Mouse (Mus musculus): ENCODE measurements around the gene Pnp. TPM values are rescaled to one million over a fixed set of nuclear protein-coding genes. Genes with fewer than 3 reads are reported as not detected.

Pnp gene
- polyA plus RNA-seq (2012; fragmentation: generic; extraction: Trizol), result 10 to 100 TPM; 21.1 to 92.2 TPM

DNA sequence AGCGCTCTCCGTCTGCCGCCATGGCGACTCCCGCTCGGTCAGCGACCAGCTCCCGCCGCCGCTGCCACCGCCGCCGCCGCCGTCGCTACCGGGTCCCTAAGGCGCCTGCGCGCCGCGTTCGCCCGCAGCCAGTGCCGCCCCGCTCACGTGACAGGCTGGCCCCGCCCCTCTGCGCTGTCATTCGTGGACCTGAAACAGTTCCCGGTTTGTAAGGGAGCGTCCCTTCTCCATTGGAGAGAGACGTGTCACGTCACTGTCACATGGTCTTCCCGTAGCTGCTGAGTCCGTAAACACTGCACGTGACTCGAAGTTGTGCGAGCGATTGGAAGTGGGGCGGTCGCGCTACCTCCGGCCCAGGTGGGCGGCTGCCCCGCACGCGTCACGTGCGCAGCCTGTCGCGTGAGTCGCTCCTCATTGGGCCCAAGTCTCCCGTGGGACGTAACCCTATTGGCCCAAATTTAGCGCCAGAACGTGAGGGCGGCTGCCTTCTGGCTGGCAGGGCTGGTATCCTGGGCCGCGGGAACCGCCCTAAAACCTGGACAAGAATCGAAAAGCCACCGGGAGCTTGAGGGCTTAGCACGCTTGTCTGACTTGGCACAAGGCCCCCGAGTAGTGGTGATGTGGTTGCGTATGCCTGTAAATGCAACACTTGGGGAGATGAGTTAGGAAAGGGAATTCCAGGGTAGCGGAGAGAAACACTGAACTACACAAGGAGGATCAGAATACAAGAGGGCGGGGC, at the start of gene Pnp, which contains the start of gene Pip4p1:
Gene Pnp (plus strand): TSS at position 329 of the 739 bp plus-strand sequence.
Gene Pip4p1 (minus strand): TSS at position 103 of the 739 bp plus-strand sequence.

DNA sequence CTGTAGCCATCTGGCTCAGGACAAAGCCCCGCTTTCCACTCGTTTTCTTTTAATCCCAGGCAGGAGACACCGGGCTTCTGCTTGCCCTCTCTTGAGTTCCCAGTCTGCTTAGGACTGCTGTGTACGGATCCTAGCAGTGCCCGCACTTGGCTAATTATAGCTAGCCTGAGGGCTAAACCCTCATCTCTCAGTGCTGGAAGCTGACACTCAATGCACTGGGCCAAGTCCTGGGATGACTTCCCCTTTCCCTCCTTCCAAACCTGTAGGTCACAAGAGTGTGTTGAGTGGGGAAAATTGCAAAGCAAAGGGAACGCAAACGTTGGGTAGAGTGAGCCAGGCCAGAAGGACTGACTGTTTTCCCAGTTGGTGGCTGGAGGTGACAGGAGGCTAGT, 33.5 kb upstream of the Pnp start, which contains the start of gene Klhl33:
Gene Klhl33 (minus strand): TSS at position 134 of the 392 bp plus-strand sequence.

DNA sequence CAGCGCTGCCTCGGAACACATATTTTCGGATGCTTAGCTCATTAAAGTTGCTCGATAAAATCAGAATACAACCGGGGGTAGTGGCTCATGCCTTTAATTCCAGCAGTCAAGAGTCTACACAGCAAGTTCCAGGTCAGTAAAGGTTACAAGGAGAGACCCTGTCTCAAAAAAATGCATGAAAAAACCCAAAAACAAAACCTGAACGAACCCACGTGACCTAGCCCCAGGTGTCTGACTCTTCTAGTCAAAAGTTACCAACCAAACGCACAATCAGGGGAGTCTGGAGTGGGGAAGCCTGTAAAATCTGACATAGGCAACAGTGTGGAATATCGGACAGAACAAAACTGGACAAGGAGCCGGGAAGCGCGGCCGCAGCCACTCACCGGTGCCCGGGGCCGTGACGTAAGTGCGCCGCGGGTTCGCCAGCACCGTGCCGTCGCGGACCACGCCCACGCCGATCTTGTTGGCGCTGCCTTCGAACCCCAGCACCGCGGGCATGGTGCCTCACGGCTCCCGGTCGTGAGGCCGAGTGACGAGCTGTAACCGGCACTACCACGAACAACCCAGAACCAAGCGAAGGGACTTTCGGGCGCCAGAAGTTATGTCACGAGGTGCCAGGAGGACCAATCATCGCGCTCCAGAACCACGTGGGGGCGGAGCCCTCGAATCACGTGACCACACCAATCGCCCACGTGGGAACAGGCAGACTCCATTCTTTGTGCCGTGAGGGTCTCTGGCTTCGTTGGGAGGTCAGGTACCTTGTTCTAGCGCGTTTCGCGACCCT, 6.4 kb upstream of the Pnp start, which contains the start of the genes Osgep and Apex1:
Gene Osgep (minus strand): TSS at position 613 of the 784 bp plus-strand sequence.
Gene Apex1 (plus strand): TSS at position 688 of the 784 bp plus-strand sequence.

DNA sequence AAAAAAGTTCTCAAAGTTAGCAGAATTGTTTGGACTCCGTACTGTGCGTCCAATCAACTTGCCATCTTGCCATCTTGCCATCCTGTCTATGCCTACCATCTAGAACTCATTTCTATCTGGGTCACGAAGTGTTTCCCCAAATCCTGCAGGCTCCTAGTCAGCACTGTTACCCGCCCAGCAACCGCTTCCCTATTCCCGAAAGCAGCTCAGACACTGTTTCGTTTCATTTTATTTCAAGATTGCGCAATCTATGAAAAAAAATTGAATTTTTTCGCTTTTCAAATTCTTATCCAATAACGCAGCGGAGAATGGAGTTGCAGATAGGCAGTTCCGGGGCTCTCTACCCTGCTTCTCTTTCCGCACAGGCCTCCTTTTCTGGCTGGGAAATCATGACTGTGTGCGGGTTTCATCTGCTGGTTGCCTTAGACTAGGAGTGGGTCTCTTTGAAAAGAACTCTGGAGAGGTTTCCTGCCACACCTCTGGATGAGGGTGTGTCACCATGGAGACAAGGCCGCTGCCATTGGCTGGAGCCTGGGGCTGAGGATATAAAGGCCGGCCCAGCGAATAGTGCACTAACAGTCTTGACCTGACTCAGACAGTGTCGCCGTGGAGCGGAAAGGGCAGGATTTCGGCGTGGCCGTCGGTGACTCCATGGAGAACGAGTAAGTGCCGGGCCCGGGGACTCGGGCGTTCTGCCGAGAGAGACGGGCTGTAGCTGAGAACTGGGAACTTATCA, 13.2 kb downstream of the Pnp start, which contains the start of gene Gm49342:
Gene Gm49342 (plus strand): TSS at position 586 of the 736 bp plus-strand sequence.

DNA sequence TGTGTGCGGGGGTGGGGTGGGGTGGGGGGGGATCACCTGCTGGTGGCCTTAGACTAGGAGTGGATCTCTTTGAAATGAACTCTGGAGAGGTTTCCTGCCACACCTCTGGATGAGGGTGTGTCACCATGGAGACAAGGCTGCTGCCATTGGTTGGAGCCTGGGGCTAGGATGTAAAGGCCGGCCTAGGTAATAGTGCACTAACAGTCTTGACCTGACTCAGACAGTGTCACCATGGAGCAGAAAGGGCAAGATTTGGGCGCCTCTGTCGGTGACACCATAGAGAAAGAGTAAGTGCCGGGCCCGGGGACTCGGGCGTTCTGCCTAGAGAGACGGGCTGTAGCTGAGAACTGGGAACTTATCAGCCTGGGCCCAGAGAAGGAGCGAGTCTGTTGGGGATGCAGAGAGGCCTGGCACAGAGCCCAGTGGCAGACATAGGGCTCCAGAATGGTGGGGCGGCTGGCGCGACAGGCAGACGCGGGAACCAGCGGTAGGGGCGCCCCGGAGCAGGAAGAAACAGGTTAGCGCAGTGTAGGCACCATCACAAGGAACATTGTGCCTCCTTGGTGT, 25.1 kb downstream of the Pnp start, which contains the start of gene Pnp2:
Gene Pnp2 (plus strand): TSS at position 51 of the 567 bp plus-strand sequence.

DNA sequence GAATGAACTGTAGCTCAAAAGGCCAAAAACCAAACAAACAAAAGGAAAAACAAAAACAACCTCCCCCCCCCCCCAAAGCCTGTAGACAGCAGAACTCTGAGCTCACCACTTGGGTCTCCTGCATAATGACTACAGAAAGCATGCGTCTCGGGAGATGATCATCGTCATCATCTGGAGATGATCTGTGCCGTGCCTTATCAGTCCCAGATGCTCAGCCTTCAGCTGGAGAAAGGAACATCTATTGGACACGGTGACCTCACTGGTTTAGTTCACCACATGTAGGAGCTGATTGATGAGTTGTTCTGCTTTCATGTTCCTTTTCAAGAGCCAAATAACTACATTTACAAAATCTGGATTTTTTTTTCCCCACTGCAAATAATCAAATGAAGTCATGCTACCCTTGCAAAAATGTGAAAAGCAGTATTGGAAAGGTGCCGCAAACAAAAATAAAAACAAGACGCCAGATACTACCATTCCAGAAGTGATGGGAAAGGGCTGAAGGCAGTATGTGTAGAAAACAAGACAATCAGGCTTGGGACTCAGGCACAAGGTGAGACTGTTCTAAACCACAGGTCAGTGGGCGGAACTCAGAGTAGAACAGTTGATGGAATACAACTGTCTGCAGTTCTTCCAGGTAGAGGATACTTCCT, 76.4 kb downstream of the Pnp start, which contains the start of gene Rnase10:
Gene Rnase10 (plus strand): TSS at position 600 of the 650 bp plus-strand sequence.

Other genes starting within 250 kb of the Pnp start
- not detected for gene Olfr747, start 237.9 kb upstream of the Pnp start, polyA plus RNA-seq (2012; fragmentation: generic; extraction: Trizol)
- not detected for gene Olfr748, start 223.7 kb upstream of the Pnp start, polyA plus RNA-seq (2012; fragmentation: generic; extraction: Trizol)
- gene Olfr749, start 186.0 kb upstream of the Pnp start, polyA plus RNA-seq (2012; fragmentation: generic; extraction: Trizol), result not detected
- gene Ttc5, start 145.6 kb upstream of the Pnp start, polyA plus RNA-seq (2012; fragmentation: generic; extraction: Trizol), result 10 to 100 TPM in 1 of 2 experiments, 1 to 10 TPM in 1; 4.6 to 27.5 TPM
- not detected for gene Ccnb1ip1, start 123.3 kb upstream of the Pnp start, polyA plus RNA-seq (2012; fragmentation: generic; extraction: Trizol)
- gene Parp2, start 123.2 kb upstream of the Pnp start, polyA plus RNA-seq (2012; fragmentation: generic; extraction: Trizol), result 10 to 100 TPM in 1 of 2 experiments, 1 to 10 TPM in 1; 2.8 to 16.9 TPM
- 10 to 100 TPM; 12.0 to 25.0 TPM for gene Tep1, start 60.5 kb upstream of the Pnp start, polyA plus RNA-seq (2012; fragmentation: generic; extraction: Trizol)
- gene Klhl33, start 33.6 kb upstream of the Pnp start, polyA plus RNA-seq (2012; fragmentation: generic; extraction: Trizol), result under 1 TPM; 0.01 to 0.52 TPM
- 10 to 100 TPM; 34.1 to 57.0 TPM for gene Osgep, start 6.2 kb upstream of the Pnp start, polyA plus RNA-seq (2012; fragmentation: generic; extraction: Trizol)
- gene Apex1, start 6.1 kb upstream of the Pnp start, polyA plus RNA-seq (2012; fragmentation: generic; extraction: Trizol), result 100 to 1,000 TPM in 1 of 2 experiments, 10 to 100 TPM in 1; 65.4 to 178 TPM
- gene Pip4p1, start 226 bp upstream of the Pnp start, polyA plus RNA-seq (2012; fragmentation: generic; extraction: Trizol), result 10 to 100 TPM; 35.4 to 55.3 TPM
- gene Gm49342, start 13.4 kb downstream of the Pnp start, polyA plus RNA-seq (2012; fragmentation: generic; extraction: Trizol), result 10 to 100 TPM in 1 of 2 experiments, 1 to 10 TPM in 1; 9.5 to 31.7 TPM
- under 1 TPM; 0.19 to 0.86 TPM for gene Pnp2, start 24.9 kb downstream of the Pnp start, polyA plus RNA-seq (2012; fragmentation: generic; extraction: Trizol)
- gene Rnase10, start 76.7 kb downstream of the Pnp start, polyA plus RNA-seq (2012; fragmentation: generic; extraction: Trizol), result 1 to 10 TPM in 1 of 2 experiments, under 1 TPM in 1; 0.11 to 4.8 TPM
- gene Rnase9, start 110.8 kb downstream of the Pnp start, polyA plus RNA-seq (2012; fragmentation: generic; extraction: Trizol), result not detected
- not detected for gene Rnase11, start 119.1 kb downstream of the Pnp start, polyA plus RNA-seq (2012; fragmentation: generic; extraction: Trizol)
- gene Rnase12, start 126.6 kb downstream of the Pnp start, polyA plus RNA-seq (2012; fragmentation: generic; extraction: Trizol), result not detected
- not detected for gene Olfr750, start 143.4 kb downstream of the Pnp start, polyA plus RNA-seq (2012; fragmentation: generic; extraction: Trizol)
- 10 to 100 TPM in 1 of 2 experiments, under 1 TPM in 1; 0.44 to 20.1 TPM for gene Rnase4, start 160.0 kb downstream of the Pnp start, polyA plus RNA-seq (2012; fragmentation: generic; extraction: Trizol)
- 1 to 10 TPM in 1 of 2 experiments, under 1 TPM in 1; 0.88 to 1.8 TPM for gene Ang, start 160.1 kb downstream of the Pnp start, polyA plus RNA-seq (2012; fragmentation: generic; extraction: Trizol)
- gene Eddm3b, start 183.3 kb downstream of the Pnp start, polyA plus RNA-seq (2012; fragmentation: generic; extraction: Trizol), result not detected
- gene Rnase6, start 192.8 kb downstream of the Pnp start, polyA plus RNA-seq (2012; fragmentation: generic; extraction: Trizol), result under 1 TPM in 1 of 2 experiments, not detected in 1; 0.04 TPM
- under 1 TPM in 1 of 2 experiments, not detected in 1; 0.06 TPM for gene Rnase1, start 215.7 kb downstream of the Pnp start, polyA plus RNA-seq (2012; fragmentation: generic; extraction: Trizol)
- gene Rnase2b, start 231.2 kb downstream of the Pnp start, polyA plus RNA-seq (2012; fragmentation: generic; extraction: Trizol), result not detected

Measured in C3H10T1/2 (cell line).